Mouse (Mus musculus) heart, adult 2 months (tissue): ENCODE data around the gene Hnrnpul2.

Experiments used
- CTCF ChIP-seq: fragments of 200-600 bp; IDR thresholded peaks from 2 replicates; pipeline ENCODE4 v1.8.1; 2022; ENCODE audit warnings: antibody characterized with exemption, mild to moderate bottlenecking, moderate library complexity
- EP300 ChIP-seq: fragments of 200-500 bp; IDR thresholded peaks from 2 replicates; pipeline ENCODE4 v1.6.1; 2011; ENCODE audit warnings: low read depth, low read length, control low read depth; ENCODE audit not compliant: insufficient read depth
- POLR2A ChIP-seq: fragments of 200-500 bp; IDR thresholded peaks from 2 replicates; pipeline ENCODE4 v1.6.1; 2011; ENCODE audit warnings: mild to moderate bottlenecking, low read depth, low read length, control low read depth; ENCODE audit not compliant: insufficient read depth

DNA sequence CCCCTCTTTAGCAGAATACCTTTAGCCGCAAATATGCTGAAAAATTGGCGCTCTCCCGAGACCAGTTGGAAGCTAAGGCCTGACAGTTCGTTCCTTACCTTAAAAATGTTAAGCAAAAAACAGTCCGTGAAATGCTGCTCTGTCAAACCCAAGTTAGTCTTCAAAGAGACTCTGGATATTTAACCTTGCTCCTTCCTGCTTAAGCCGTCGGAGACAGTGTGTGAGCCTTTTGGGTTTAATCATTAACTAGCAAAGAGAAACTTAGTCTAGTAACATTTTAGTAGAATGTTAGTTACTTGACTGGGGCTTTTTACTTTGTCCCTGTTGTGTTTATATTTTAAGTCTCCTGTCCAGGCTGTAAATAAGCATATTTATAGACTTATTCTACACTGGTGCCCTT is 1.3 kb downstream of the Hnrnpul2 start:
- TF ChIP-seq POLR2A (no peak), CTCF (no peak), EP300 (no peak)
